Mouse (Mus musculus) kidney, adult 2 months (tissue): Measurements from ENCODE around the gene Xcr1.

Experiments used
- CTCF ChIP-seq: fragments of 200-500 bp; conservative IDR thresholded peaks from 2 replicates; pipeline ENCODE4 v1.5.1; 2011; ENCODE audit warnings: low read depth, mild to moderate bottlenecking, control low read depth, low read length, moderate library complexity, mixed read lengths; ENCODE audit not compliant: insufficient read depth, insufficient read length
- POLR2A ChIP-seq: fragments of 200-500 bp; IDR thresholded peaks from one replicate; pipeline ENCODE4 v1.6.1; 2011; ENCODE audit warnings: low read depth, low read length, control low read depth

- TF ChIP-seq CTCF, result no peak
- TF ChIP-seq POLR2A, result no peak
These were observed 11.1 kb downstream of the Xcr1 start for GRCm38 (mm10) chr9:123850705-123851061.
